Mouse (Mus musculus) common myeloid progenitor, adult 5-6 weeks (primary cell): ENCODE data around the gene Ddx28. TPM values are rescaled to one million over a fixed set of nuclear protein-coding genes. Genes with fewer than 3 reads are reported as not detected.

Experiments
- ATAC-seq: replicated peaks from 2 replicates; pipeline ENCODE4 v1.8.0; 2016; ENCODE audit warnings: low read depth, mild to moderate bottlenecking, moderate TSS enrichment, inconsistent platforms; ENCODE audit not compliant: poor library complexity, severe bottlenecking
- total RNA-seq: library from RNA; stranded (forward); fragments of 200-1000, 187-1606 nt; gene quantifications from 2 replicates; pipeline ENCODE4 v1.2.3, GENCODE M21; 2017

The Ddx28 gene
- total RNA-seq, 1 experiment from 2014 or later: 12.3 TPM

- ATAC-seq: no peak
These were observed 40.5 kb downstream of the Ddx28 start for GRCm38 (mm10) chr8:105971019-105971720.

GRCm38 (mm10) chr8:105969367-105969766 lies 42.3 kb downstream of the Ddx28 start:
- no peak for ATAC-seq

GRCm38 (mm10) chr8:105966692-105967311 lies 44.9 kb downstream of the Ddx28 start:
- peak; percentile 62 for ATAC-seq

- ATAC-seq: peak; percentile 46
These were observed 45.8 kb downstream of the Ddx28 start, which contains the start of gene Slc12a4 for GRCm38 (mm10) chr8:105965905-105966341. TSS of gene Slc12a4 (minus strand) at chr8:105966097.

- peak; percentile 27 for ATAC-seq
These were observed 46.3 kb downstream of the Ddx28 start for GRCm38 (mm10) chr8:105965266-105965904.

GRCm38 (mm10) chr8:105964506-105965265 lies 47.0 kb downstream of the Ddx28 start:
- ATAC-seq: no peak

GRCm38 (mm10) chr8:105961536-105961935 lies 50.1 kb downstream of the Ddx28 start:
- peak; percentile 21 for ATAC-seq

GRCm38 (mm10) chr8:105961101-105961500 lies 50.6 kb downstream of the Ddx28 start:
- no peak for ATAC-seq

Other genes with a start within 250 kb of the Ddx28 start
- 9.4 and 13.4 TPM in 2 replicates for gene Ranbp10, start 184.5 kb downstream of the Ddx28 start, total RNA-seq
- not detected in 2 replicates for gene Tsnaxip1, start 184.2 kb downstream of the Ddx28 start, total RNA-seq
- gene Cenpt, start 158.6 kb downstream of the Ddx28 start, total RNA-seq: 13.4 and 16.9 TPM in 2 replicates
- 23.6 and 24.3 TPM in 2 replicates for gene Thap11, start 156.8 kb downstream of the Ddx28 start, total RNA-seq
- 50.5 and 55.0 TPM in 2 replicates for gene Nutf2, start 151.3 kb downstream of the Ddx28 start, total RNA-seq
- 32.8 and 39.7 TPM in 2 replicates for gene Edc4, start 131.0 kb downstream of the Ddx28 start, total RNA-seq
- not detected in 2 replicates for gene Nrn1l, start 118.3 kb downstream of the Ddx28 start, total RNA-seq
- gene Pskh1, start 111.4 kb downstream of the Ddx28 start, total RNA-seq: 15.6 and 23.7 TPM in 2 replicates
- 0.14 and 2.7 TPM in 2 replicates for gene Ctrl, start 78.0 kb downstream of the Ddx28 start, total RNA-seq
- 51.3 and 62.1 TPM in 2 replicates for gene Psmb10, start 73.4 kb downstream of the Ddx28 start, total RNA-seq
- gene Lcat, start 68.5 kb downstream of the Ddx28 start, total RNA-seq: 0.32 and 1.4 TPM in 2 replicates
- gene Slc12a4, start 45.8 kb downstream of the Ddx28 start, total RNA-seq: 1.9 and 8.1 TPM in 2 replicates
- gene Dpep3, start 32.5 kb downstream of the Ddx28 start, total RNA-seq: not detected in 2 replicates
- 9.7 and 17.6 TPM in 2 replicates for gene Dus2, start 20.5 kb downstream of the Ddx28 start, total RNA-seq
- 0.41 TPM in 1 of 2 replicates, not detected in the other for gene Dpep2nb, start 5.9 kb downstream of the Ddx28 start, total RNA-seq
- 37.3 and 47.8 TPM in 2 replicates for gene Nfatc3, start 47.0 kb upstream of the Ddx28 start, total RNA-seq
- gene Esrp2, start 125.1 kb upstream of the Ddx28 start, total RNA-seq: not detected in 2 replicates
- 11.2 and 13.3 TPM in 2 replicates for gene Pla2g15, start 138.5 kb upstream of the Ddx28 start, total RNA-seq
- gene Slc7a6, start 157.0 kb upstream of the Ddx28 start, total RNA-seq: 24.0 and 28.2 TPM in 2 replicates
- gene Slc7a6os, start 199.1 kb upstream of the Ddx28 start, total RNA-seq: 36.8 and 50.1 TPM in 2 replicates
- 44.0 and 51.4 TPM in 2 replicates for gene Prmt7, start 199.1 kb upstream of the Ddx28 start, total RNA-seq